Mouse (Mus musculus): ENCODE measurements around the gene Aldh1a2. TPM values are rescaled to one million over a fixed set of nuclear protein-coding genes. Genes with fewer than 3 reads are reported as not detected.
A peak's percentile ranks its signal among the peaks of the same experiment; 100 is the strongest.

Aldh1a2 gene
- total RNA-seq, 2 experiments from 2014 or later = 35.9 to 46.6 TPM

GRCm38 (mm10) chr9:71285231-71285630 lies 69.6 kb downstream of the Aldh1a2 start:
- no peak for DNase-seq
- intact Hi-C loops (cut with DNase I) = no loop called here

- DNase-seq = no peak
- intact Hi-C loops (cut with DNase I) = no loop called here
Observed at GRCm38 (mm10) chr9:71286420-71286819, 70.8 kb downstream of the Aldh1a2 start.

GRCm38 (mm10) chr9:71288738-71289137 lies 73.1 kb downstream of the Aldh1a2 start:
- intact Hi-C loops (cut with DNase I) = no loop called here
- DNase-seq = no peak

- intact Hi-C loops (cut with DNase I) = loop anchor here (5.0 kb wide), 1 partner anchor 57 kb away; no protein-coding TSS in a partner anchor
Observed at GRCm38 (mm10) chr9:71289810-71290209, 74.2 kb downstream of the Aldh1a2 start.

GRCm38 (mm10) chr9:71290730-71291129 lies 75.1 kb downstream of the Aldh1a2 start:
- intact Hi-C loops (cut with DNase I) = loop anchor here (5.0 kb wide), 1 partner anchor 57 kb away; no protein-coding TSS in a partner anchor
- DNase-seq = no peak

More at GRCm38 (mm10) chr9:71289810-71290209, 74.2 kb downstream of the Aldh1a2 start:
- DNase-seq = no peak

GRCm38 (mm10) chr9:71295501-71295900 lies 79.9 kb downstream of the Aldh1a2 start:
- no peak for DNase-seq
- intact Hi-C loops (cut with DNase I) = no loop called here

GRCm38 (mm10) chr9:71303594-71303993 lies 88.0 kb downstream of the Aldh1a2 start:
- no peak for DNase-seq
- intact Hi-C loops (cut with DNase I) = no loop called here

GRCm38 (mm10) chr9:71307106-71307789 lies 91.7 kb downstream of the Aldh1a2 start:
- intact Hi-C loops (cut with DNase I) = no loop called here
- DNase-seq = peak in 1 of 2 experiments; percentile 30

- intact Hi-C loops (cut with DNase I) = loop anchor here (5.0 kb wide), 1 partner anchor 86 kb away; no protein-coding TSS in a partner anchor
- no peak for DNase-seq
Observed at GRCm38 (mm10) chr9:71315960-71316359, 100.4 kb downstream of the Aldh1a2 start.

GRCm38 (mm10) chr9:71317096-71317920 lies 101.7 kb downstream of the Aldh1a2 start:
- intact Hi-C loops (cut with DNase I) = loop anchor here (5.0 kb wide), 1 partner anchor 85 kb away; no protein-coding TSS in a partner anchor
- DNase-seq = peak; percentile 88 to 90

- intact Hi-C loops (cut with DNase I) = loop anchor here (5.0 kb wide), 1 partner anchor 84 kb away; no protein-coding TSS in a partner anchor
- peak; percentile 38 to 47 for DNase-seq
Observed at GRCm38 (mm10) chr9:71317921-71318241, 102.3 kb downstream of the Aldh1a2 start.

GRCm38 (mm10) chr9:71319776-71320175 lies 104.2 kb downstream of the Aldh1a2 start:
- intact Hi-C loops (cut with DNase I) = loop anchor here (5.0 kb wide), 1 partner anchor 83 kb away; no protein-coding TSS in a partner anchor
- peak; percentile 81 to 82 for DNase-seq

GRCm38 (mm10) chr9:71320246-71321155 lies 104.9 kb downstream of the Aldh1a2 start:
- intact Hi-C loops (cut with DNase I) = no loop called here
- DNase-seq = peak; percentile 37 to 56

- peak; percentile 10 to 30 for DNase-seq
Observed at GRCm38 (mm10) chr9:71321436-71321835, 105.8 kb downstream of the Aldh1a2 start.

GRCm38 (mm10) chr9:71321871-71322270 lies 106.3 kb downstream of the Aldh1a2 start:
- intact Hi-C loops (cut with DNase I) = no loop called here
- DNase-seq = peak; percentile 35 to 61

More at GRCm38 (mm10) chr9:71321436-71321835, 105.8 kb downstream of the Aldh1a2 start:
- intact Hi-C loops (cut with DNase I) = no loop called here

GRCm38 (mm10) chr9:71323303-71323952 lies 107.8 kb downstream of the Aldh1a2 start:
- DNase-seq = no peak
- intact Hi-C loops (cut with DNase I) = no loop called here

- intact Hi-C loops (cut with DNase I) = no loop called here
- peak; percentile 18 to 24 for DNase-seq
Observed at GRCm38 (mm10) chr9:71324060-71324459, 108.5 kb downstream of the Aldh1a2 start.

- no peak for DNase-seq
- intact Hi-C loops (cut with DNase I) = no loop called here
Observed at GRCm38 (mm10) chr9:71326261-71326660, 110.7 kb downstream of the Aldh1a2 start.

GRCm38 (mm10) chr9:71331661-71332060 lies 116.1 kb downstream of the Aldh1a2 start:
- intact Hi-C loops (cut with DNase I) = no loop called here

GRCm38 (mm10) chr9:71336674-71337073 lies 121.1 kb downstream of the Aldh1a2 start:
- intact Hi-C loops (cut with DNase I) = no loop called here
- DNase-seq = no peak

More at GRCm38 (mm10) chr9:71331661-71332060, 116.1 kb downstream of the Aldh1a2 start:
- no peak for DNase-seq
